Mouse (Mus musculus): ENCODE data around the gene Nlk.
"Not testable (repeated sequence)": the region's sequence is repeated elsewhere in the genome, so short reads cannot be mapped to it uniquely, and the experiment has no call there.

The Nlk gene

DNA sequence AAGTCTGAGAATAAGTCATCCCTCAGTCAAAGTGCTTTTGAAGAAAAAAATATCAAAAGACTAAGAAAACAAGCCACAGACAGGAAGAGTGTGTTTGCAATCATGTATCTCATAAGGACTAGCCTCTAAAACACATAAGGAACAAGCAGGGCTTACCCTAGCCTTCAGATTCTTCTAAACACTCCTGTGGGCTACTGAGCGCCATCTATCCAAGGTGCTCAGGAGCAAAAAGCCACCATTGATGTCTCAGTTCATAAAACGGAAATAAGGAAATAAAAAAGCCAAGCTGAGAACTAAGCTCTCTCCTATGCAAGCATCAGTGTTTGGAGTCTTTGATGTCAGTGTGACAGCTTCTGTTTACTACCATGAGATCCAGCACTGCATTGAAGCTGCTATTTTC lies 18.4 kb downstream of the Nlk start:
- no peak for DNase-seq

DNA sequence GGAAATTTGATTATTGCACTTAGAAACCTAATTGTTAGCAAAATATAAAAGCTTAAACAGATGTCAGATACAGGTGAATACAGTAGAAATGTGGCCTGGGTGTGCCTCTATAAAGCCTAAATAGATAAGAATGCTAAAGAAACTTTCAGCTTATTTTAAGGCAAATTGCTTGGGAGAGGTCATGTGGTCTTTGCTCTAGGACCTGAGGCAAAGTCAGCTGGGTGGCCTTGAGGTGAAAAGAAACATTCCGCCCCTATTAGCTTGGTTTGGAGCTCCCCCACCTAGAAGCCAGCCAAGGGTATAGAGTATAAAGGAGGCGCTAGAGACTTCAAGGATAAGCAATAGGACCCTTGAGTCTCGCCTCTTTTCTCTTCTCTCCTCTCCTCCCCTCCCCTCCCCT lies 28.5 kb downstream of the Nlk start:
- no peak for DNase-seq

DNA sequence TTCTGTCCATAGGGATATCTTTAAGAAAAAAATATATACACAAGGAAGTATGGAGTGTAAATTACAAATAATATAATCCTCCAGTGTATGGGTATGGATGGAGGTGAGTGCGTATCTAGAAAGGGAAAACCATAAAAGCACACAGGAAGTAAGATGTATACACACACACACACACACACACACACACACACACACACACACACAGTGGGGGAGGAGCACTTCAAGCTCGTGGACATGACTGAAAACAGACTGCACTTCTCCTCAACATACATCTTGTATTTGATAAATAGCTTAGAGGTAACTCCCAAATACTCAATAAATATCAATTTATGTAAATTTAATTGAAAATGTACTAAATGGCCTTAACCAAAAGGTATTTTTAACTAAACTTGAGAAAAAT lies 32.3 kb downstream of the Nlk start:
- DNase-seq: no peak

GRCm38 (mm10) chr11:78663916-78664315 lies 33.3 kb downstream of the Nlk start:
- no peak for DNase-seq

GRCm38 (mm10) chr11:78649143-78649542 lies 48.0 kb downstream of the Nlk start:
- no peak for DNase-seq

DNA sequence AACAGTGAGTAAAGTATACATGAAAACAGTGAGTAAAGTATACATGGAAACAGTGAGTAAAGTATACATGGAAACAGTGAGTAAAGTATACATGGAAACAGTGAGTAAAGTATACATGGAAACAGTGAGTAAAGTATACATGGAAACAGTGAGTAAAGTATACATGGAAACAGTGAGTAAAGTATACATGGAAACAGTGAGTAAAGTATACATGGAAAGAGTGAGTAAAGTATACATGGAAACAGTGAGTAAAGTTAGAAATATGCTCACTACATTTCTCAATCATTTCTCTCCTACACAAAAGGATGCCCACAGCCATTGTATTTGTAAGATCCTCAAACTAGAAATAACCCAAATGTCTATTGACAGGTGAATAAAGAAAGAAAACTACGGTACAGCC lies 48.8 kb downstream of the Nlk start:
- not testable (repeated sequence) for DNase-seq

DNA sequence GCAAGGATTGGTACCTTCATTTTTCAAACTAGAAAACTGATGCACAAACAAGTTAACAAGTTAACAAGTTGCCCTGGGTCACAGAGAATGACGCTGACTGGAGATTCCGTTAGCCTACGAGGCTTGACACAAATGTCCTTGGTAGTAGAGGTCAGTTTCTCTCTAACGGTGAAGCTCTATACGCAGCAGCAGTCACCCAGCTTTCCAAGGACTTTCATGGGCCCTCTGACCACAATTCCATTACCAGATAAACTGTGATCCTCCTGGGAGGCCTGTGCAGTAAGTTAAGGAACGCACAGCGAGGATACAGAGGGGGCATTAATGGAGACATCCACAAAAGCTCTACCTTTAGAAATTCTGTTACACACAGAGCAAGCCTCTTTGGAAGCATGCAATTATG lies 53.4 kb downstream of the Nlk start:
- DNase-seq: no peak

DNA sequence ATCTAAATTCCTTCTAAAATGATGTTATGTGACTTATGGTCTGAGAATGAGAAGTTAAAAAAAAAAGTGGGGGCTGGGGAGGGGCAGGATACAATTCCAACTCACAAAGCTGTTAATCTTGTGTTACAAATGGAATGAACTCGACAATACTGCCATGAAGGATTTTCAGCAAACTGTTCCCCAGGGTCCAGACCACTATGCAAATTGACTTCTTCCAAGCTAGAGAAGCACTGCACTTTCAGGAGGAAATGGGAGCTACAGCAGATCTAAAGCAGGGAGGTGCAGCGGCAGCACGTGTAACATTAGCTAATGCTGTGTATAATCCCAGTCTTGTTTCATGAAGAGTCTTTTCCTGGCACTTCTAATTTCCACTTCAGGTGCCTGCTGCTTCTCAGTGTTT lies 55.0 kb downstream of the Nlk start:
- no peak for DNase-seq

GRCm38 (mm10) chr11:78641088-78641487 lies 56.1 kb downstream of the Nlk start:
- DNase-seq: no peak

GRCm38 (mm10) chr11:78632782-78633181 lies 64.4 kb downstream of the Nlk start:
- no peak for DNase-seq

- DNase-seq: no peak
Observed at GRCm38 (mm10) chr11:78628871-78629270, 68.3 kb downstream of the Nlk start.

DNA sequence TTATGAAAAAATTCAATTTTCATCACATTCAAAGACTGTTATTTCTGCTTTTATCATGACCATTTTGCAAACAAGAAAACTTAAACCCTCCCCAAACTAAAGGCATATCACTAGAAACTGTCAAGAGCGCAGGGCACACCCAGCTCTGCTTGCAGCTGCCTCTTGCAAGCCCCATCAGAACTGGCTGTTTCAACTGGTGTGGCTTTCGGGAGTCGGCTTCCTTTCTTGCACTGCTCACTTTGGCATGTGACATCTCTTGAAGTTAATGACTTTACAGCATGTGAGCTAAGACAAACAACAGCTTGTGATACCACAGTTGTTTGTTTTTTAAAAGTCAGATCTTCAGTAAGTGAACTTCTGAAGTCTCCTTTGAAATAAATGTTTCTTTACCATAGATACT lies 72.8 kb downstream of the Nlk start:
- DNase-seq: peak in 1 of 2 experiments; percentile 30

DNA sequence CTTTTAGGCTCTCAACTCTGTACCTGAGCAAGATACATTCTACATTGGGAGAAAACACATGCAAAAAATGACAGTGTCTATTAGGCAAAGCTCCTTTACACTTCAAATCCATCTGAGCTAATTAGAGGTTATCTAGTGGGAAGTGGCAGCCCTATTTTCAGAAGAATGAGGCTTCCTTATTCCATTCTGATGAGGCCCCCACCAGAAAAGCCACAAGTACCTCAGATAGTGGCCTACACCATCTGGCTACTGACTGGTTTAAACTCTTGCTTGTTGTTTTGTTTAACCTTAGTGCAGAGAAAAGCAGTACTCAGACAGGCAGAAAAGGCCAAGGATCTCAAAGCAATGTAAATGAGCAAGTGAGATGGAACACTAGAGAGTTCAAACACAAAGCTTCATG lies 75.2 kb downstream of the Nlk start:
- DNase-seq: no peak

- DNase-seq: no peak
Observed at GRCm38 (mm10) chr11:78620179-78620578, 77.0 kb downstream of the Nlk start.

DNA sequence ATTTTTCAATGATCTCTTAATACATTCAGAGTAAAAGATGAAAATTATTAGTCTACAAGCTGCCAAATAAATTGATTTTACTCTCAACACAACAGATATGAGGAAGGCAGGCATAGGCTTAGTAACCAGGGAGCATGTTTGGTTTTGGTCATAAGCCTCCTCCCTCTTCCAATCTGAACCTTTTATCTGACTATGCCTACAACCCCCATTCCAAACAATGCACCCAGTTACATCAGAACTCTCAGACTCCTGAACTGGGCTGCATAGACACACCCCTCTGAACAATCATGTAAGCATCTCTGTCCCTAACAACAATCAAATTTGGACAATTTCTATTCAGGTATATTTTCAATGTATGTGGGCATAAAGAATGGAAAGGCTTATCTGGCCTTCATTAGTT lies 85.9 kb downstream of the Nlk start:
- no peak for DNase-seq

DNA sequence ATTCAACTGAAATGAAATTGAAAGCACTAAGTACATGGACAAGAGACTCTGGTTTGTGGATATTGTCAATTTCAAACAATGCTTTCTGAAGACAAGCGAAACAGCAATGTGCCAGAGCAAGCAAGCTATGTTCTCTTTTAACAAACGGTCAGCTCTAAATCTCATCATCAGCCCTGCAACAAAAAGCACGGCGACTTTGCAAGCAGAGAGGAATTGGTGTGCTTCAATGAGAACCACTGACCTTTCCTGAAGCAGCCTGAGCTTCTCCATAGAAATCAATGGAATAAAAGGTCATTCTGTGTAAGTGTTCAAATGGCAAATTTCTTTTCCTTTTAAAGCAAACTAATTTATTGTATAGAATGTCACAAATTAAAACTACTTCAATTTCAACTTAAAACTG lies 87.5 kb downstream of the Nlk start:
- no peak for DNase-seq

GRCm38 (mm10) chr11:78604826-78605225 lies 92.3 kb downstream of the Nlk start:
- DNase-seq: no peak

- no peak for DNase-seq
Observed at GRCm38 (mm10) chr11:78602781-78603180, 94.4 kb downstream of the Nlk start.

- no peak for DNase-seq
Observed at GRCm38 (mm10) chr11:78600926-78601590, 96.1 kb downstream of the Nlk start.

DNA sequence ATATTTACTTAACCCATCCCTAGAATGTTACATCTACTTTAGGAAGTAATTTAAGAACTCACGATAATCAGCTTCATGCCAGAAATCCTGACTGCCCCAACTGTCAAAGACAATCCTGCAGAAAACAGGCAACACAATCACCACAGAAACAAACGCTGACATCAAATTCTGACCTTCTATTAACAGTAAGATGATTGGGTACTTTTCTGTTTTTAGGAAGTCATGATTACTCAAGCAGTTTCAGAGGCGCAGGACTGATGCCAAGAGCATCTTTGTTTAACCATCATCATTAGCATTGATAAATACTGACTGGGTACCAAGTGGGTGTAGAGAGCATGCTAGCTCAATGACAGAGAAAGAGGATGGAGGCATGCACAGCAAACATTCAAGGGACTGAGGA lies 96.7 kb downstream of the Nlk start:
- DNase-seq: no peak

- DNase-seq: peak; percentile 55 to 71
Observed at GRCm38 (mm10) chr11:78600051-78600450, 97.1 kb downstream of the Nlk start.

DNA sequence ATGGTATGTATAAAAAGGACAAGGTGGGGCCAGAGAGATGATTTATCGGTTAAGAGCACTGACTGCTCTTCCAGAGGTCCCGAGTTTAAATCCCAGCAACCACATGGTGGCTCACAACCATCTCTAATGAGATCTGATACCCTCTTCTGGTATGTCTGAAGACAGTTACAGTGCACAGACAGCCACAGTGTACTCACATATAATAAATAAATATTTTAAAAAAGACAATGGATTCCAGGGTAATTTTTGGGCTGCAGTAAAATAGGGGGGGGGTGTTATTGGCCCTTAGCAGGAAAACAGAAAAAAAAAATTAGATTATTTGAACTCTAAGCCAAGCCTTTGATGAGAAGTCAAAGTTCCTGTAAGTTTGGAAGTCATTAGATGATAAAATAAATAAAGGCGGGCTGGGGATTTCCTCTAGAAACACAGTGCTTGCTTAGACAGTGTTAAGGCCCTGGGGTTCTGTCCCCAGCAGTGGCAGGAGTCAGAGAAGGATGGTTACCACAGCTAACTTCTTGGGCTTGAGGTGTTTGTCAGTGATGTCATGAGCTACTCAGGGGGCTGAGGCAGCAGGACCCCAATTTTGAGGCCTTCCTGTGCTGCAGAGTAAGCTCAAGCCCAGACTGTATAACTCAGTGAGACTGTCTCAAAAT lies 98.3 kb downstream of the Nlk start:
- no peak for DNase-seq

DNA sequence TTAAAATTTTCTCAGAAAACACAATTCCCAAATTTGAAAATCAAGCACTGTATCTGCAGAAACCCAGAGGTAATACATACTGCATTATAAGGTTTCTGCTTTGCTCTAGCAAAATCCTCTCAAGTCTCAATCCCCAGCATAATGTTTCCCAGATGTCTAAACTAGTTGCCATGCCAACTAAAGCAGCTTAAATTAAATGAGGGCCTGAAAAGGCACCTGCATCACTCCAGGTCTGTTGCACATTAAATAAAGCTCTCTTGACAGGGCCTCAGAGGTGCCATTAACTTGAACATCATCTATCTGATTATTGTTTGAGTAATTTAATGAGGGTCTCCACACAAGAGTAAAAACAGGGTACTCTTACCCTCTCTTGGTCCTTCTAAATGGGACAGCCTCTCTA lies 100.4 kb downstream of the Nlk start:
- no peak for DNase-seq

- no peak for DNase-seq
Observed at GRCm38 (mm10) chr11:78595773-78596172, 101.4 kb downstream of the Nlk start.

Data from thymus, postnatal 36 days (tissue).